Mouse (Mus musculus): Measurements from ENCODE around the gene Lst1. TPM values are rescaled to one million over a fixed set of nuclear protein-coding genes. Genes with fewer than 3 reads are reported as not detected.

The Lst1 gene
- total RNA-seq, 2 experiments from 2014 or later, result 0.67 to 1.2 TPM

GRCm38 (mm10) chr17:35146139-35146538 is 42.1 kb downstream of the Lst1 start:
- Histone ChIP-seq H3K27ac (no peak overlapping the region), H3K4me3 (no peak overlapping the region)
- DNase-seq, result no peak
- no peak for TF ChIP-seq CTCF (IDR thresholded peaks at IDR 0.05)
- intact Hi-C loops (cut with DNase I), result no loop called here

DNA sequence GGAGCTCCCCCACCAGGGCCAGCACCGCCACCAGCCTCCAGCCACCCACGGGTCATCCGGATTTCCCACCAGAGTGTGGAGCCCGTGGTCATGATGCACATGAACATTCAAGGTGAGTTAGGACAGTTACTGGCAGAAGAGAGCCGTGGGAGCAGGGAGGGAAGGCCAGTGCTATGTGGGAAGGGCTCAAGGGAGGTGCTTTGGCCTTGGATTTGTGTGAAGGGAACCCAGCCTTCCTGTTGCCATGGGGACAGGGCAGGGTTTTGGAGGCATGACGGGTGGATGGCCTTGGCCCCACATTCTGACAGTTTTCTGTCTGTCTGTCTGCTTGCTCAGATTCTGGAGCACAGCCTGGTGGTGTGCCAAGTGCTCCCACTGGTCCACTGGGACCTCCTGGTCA is 46.3 kb downstream of the Lst1 start:
- DNase-seq, result no peak
- Histone ChIP-seq H3K27ac (no peak overlapping the region), H3K4me3 (no peak overlapping the region)
- no peak for TF ChIP-seq CTCF (IDR thresholded peaks at IDR 0.05)
- intact Hi-C loops (cut with DNase I), result no loop called here

DNA sequence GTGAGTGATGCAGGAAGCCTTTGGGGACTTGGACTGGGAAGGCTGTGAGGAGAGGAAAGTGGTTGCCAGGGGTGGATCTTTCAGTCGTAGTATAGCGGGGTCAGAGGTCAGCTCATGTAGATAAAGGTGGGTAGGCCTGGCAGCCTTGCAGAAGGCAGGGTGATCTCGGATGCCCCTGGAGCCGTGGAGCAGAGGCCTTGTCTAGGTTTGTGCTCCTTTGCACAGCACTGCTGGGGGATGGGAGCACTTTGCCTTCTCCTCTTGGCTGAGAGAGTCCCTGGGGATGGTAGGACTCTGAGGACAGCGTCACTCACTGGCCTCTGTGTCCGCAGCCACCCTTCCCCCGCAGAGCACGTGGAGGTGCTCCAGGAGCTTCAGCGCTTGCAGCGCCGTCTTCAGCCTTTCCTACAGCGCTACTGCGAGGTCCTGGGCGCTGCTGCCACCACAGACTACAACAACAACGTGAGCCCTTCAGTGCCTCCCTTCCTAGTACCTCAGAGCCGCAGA is 47.7 kb downstream of the Lst1 start:
- no peak for TF ChIP-seq CTCF (IDR thresholded peaks at IDR 0.05)
- DNase-seq, result no peak
- Histone ChIP-seq H3K4me3 (no peak overlapping the region), H3K27ac (no peak overlapping the region)
- intact Hi-C loops (cut with DNase I), result no loop called here

DNA sequence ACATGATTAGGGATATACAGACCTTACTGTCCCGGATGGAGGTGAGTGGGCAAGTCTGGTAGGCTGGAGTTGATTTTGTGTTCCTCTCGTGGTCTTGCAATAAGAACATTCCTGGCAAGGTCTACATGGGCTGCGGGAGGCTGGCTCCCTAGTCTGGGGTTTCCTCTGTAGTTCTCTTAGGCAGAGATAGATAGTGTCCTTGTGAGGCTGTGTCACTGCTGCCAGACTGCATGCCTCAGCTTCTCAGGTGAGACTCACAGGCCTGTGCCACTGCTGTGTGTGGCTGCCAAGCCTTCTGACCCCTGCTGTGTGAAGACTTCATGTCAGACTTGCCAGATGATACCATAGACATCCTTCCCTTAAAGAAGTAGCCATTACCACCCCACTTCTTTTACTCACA is 49.0 kb downstream of the Lst1 start:
- DNase-seq, result no peak
- Histone ChIP-seq H3K4me3 (no peak overlapping the region), H3K27ac (no peak overlapping the region)
- TF ChIP-seq CTCF (IDR thresholded peaks at IDR 0.05), result no peak
- intact Hi-C loops (cut with DNase I), result no loop called here

GRCm38 (mm10) chr17:35135591-35136320 is 52.5 kb downstream of the Lst1 start:
- peak overlapping the region; percentile 94 for H3K4me3 ChIP-seq
- DNase-seq, result no peak
- intact Hi-C loops (cut with DNase I), result no loop called here
- H3K27ac ChIP-seq, result peak overlapping the region; percentile 100
- no peak for TF ChIP-seq CTCF (IDR thresholded peaks at IDR 0.05)

Small RNA genes lying within 50 kb of the gene (microRNA-seq; reads per million reads assigned to microRNA genes)
- not detected for gene Mir6973a
- not detected for gene Mir6974

Other genes starting within 250 kb of the Lst1 start
- gene Hspa1b, start 229.2 kb downstream of the Lst1 start, total RNA-seq (2021), result 10 to 100 TPM in 1 of 2 experiments, 1 to 10 TPM in 1; 3.9 to 13.0 TPM
- not detected for gene Gm20481, start 218.5 kb downstream of the Lst1 start, total RNA-seq (2021)
- 10 to 100 TPM in 1 of 2 experiments, 1 to 10 TPM in 1; 6.8 to 14.1 TPM for gene Hspa1a, start 216.3 kb downstream of the Lst1 start, total RNA-seq (2021)
- gene Hspa1l, start 215.7 kb downstream of the Lst1 start, total RNA-seq (2021), result 10 to 100 TPM; 14.9 to 31.2 TPM
- gene Lsm2, start 206.6 kb downstream of the Lst1 start, total RNA-seq (2021), result 10 to 100 TPM; 15.2 to 17.0 TPM
- 10 to 100 TPM; 31.0 to 35.2 TPM for gene Vars, start 187.5 kb downstream of the Lst1 start, total RNA-seq (2021)
- 10 to 100 TPM in 1 of 2 experiments, 1 to 10 TPM in 1; 7.8 to 14.4 TPM for gene Vwa7, start 171.9 kb downstream of the Lst1 start, total RNA-seq (2021)
- gene Sapcd1, start 160.4 kb downstream of the Lst1 start, total RNA-seq (2021), result not detected
- gene Msh5, start 141.7 kb downstream of the Lst1 start, total RNA-seq (2021), result not detected
- 10 to 100 TPM in 1 of 2 experiments, 1 to 10 TPM in 1; 7.2 to 11.3 TPM for gene Clic1, start 138.5 kb downstream of the Lst1 start, total RNA-seq (2021)
- gene Ddah2, start 129.4 kb downstream of the Lst1 start, total RNA-seq (2021), result 1 to 10 TPM; 6.9 to 9.3 TPM
- not detected for gene Ly6g6c, start 123.1 kb downstream of the Lst1 start, total RNA-seq (2021)
- gene Mpig6b, start 122.3 kb downstream of the Lst1 start, total RNA-seq (2021), result not detected
- gene Ly6g6e, start 111.5 kb downstream of the Lst1 start, total RNA-seq (2021), result not detected
- 1 to 10 TPM in 1 of 2 experiments, under 1 TPM in 1; 0.50 to 1.9 TPM for gene Ly6g6d, start 110.4 kb downstream of the Lst1 start, total RNA-seq (2021)
- not detected for gene Ly6g6f, start 102.8 kb downstream of the Lst1 start, total RNA-seq (2021)
- 10 to 100 TPM; 74.2 to 99.7 TPM for gene Abhd16a, start 99.2 kb downstream of the Lst1 start, total RNA-seq (2021)
- gene Ly6g5c, start 80.2 kb downstream of the Lst1 start, total RNA-seq (2021), result not detected
- under 1 TPM in 1 of 2 experiments, not detected in 1; 0.36 TPM for gene Ly6g5b, start 73.0 kb downstream of the Lst1 start, total RNA-seq (2021)
- 1 to 10 TPM; 8.5 to 8.7 TPM for gene Gpank1, start 67.0 kb downstream of the Lst1 start, total RNA-seq (2021)
- 100 to 1,000 TPM; 186 to 187 TPM for gene Csnk2b, start 66.4 kb downstream of the Lst1 start, total RNA-seq (2021)
- gene D17H6S53E, start 62.1 kb downstream of the Lst1 start, total RNA-seq (2021), result 10 to 100 TPM; 13.6 to 24.6 TPM
- not detected for gene Apom, start 56.4 kb downstream of the Lst1 start, total RNA-seq (2021)
- 100 to 1,000 TPM; 233 to 244 TPM for gene Bag6, start 53.3 kb downstream of the Lst1 start, total RNA-seq (2021)
- gene Prrc2a, start 23.5 kb downstream of the Lst1 start, total RNA-seq (2021), result 100 to 1,000 TPM in 1 of 2 experiments, 10 to 100 TPM in 1; 98.7 to 120 TPM
- gene Aif1, start 12.4 kb downstream of the Lst1 start, total RNA-seq (2021), result under 1 TPM in 1 of 2 experiments, not detected in 1; 0.75 TPM
- not detected for gene Ltb, start 6.0 kb upstream of the Lst1 start, total RNA-seq (2021)
- not detected for gene Tnf, start 13.6 kb upstream of the Lst1 start, total RNA-seq (2021)
- gene Lta, start 16.9 kb upstream of the Lst1 start, total RNA-seq (2021), result under 1 TPM in 1 of 2 experiments, not detected in 1; 0.41 TPM
- gene Gm16181, start 32.4 kb upstream of the Lst1 start, total RNA-seq (2021), result not detected
- gene Atp6v1g2, start 45.2 kb upstream of the Lst1 start, total RNA-seq (2021), result 1 to 10 TPM; 1.9 to 2.0 TPM
- 1 to 10 TPM; 7.0 to 7.8 TPM for gene Nfkbil1, start 47.4 kb upstream of the Lst1 start, total RNA-seq (2021)
- 10 to 100 TPM; 83.8 to 94.7 TPM for gene Ddx39b, start 53.3 kb upstream of the Lst1 start, total RNA-seq (2021)
- 10 to 100 TPM; 30.4 to 38.5 TPM for gene H2-D1, start 74.3 kb upstream of the Lst1 start, total RNA-seq (2021)
- under 1 TPM; 0.25 to 0.36 TPM for gene H2-Q1, start 132.0 kb upstream of the Lst1 start, total RNA-seq (2021)
- under 1 TPM; 0.17 to 0.20 TPM for gene H2-Q2, start 153.8 kb upstream of the Lst1 start, total RNA-seq (2021)
- gene H2-Q4, start 191.2 kb upstream of the Lst1 start, total RNA-seq (2021), result 1 to 10 TPM; 3.1 to 3.5 TPM
- gene H2-Q6, start 236.4 kb upstream of the Lst1 start, total RNA-seq (2021), result under 1 TPM in 1 of 2 experiments, not detected in 1; 0.18 TPM

All from gastrocnemius, adult 2 months (tissue).